Mouse (Mus musculus): ENCODE results near the gene Ywhag. TPM values are rescaled to one million over a fixed set of nuclear protein-coding genes. Genes with fewer than 3 reads are reported as not detected.

Gene Ywhag
- total and polyA plus RNA-seq, 2 experiments = 23.0 to 42.4 TPM

GRCm38 (mm10) chr5:135911633-135912220 is 22.7 kb downstream of the Ywhag start:
- 85% methylated on average over 11 of the region's 11 CpGs for WGBS
- H3K4me3 ChIP-seq (ENCODE audit: insufficient read depth, low read depth, low read length) = no peak overlapping the region
- H3K9ac ChIP-seq (ENCODE audit: low read depth, low read length) = no peak overlapping the region
- peaks cover 50% of the 10 kb centered on the region for H3K4me1 ChIP-seq (ENCODE audit: control insufficient read depth, insufficient read depth, low read length)
- no peaks in the 10 kb centered on the region for H3K27me3 ChIP-seq (ENCODE audit: control insufficient read depth, insufficient read depth, low read length)
- H3K36me3 ChIP-seq (ENCODE audit: control insufficient read depth, insufficient read depth, low read length) = peaks cover 5% of the 10 kb centered on the region; the same call in 1 of the 2 replicates
- TF ChIP-seq CTCF (IDR thresholded peaks at IDR 0.05; ENCODE audit: low read depth, low read length) = no peak
- TF ChIP-seq POLR2A (IDR thresholded peaks at IDR 0.05; ENCODE audit: extremely low read depth, insufficient read depth, low read length) = no peak
- no peak overlapping the region for H3K27ac ChIP-seq (replicated peaks; ENCODE audit: insufficient read depth, low read depth, low read length)
- H3K79me2 ChIP-seq (ENCODE audit: control insufficient read depth, insufficient read depth, low read length) = peaks cover 13% of the 10 kb centered on the region; the same call in 1 of the 2 replicates
- DNase-seq (ENCODE audit: extremely low read depth, low read depth, low spot score) = no peak

GRCm38 (mm10) chr5:135910813-135911212 is 23.6 kb downstream of the Ywhag start:
- Histone ChIP-seq H3K4me1 (ENCODE audit: control insufficient read depth, insufficient read depth, low read length) (peaks cover 50% of the 10 kb centered on the region), H3K27me3 (ENCODE audit: control insufficient read depth, insufficient read depth, low read length) (no peaks in the 10 kb centered on the region), H3K36me3 (ENCODE audit: control insufficient read depth, insufficient read depth, low read length) (peaks cover 5% of the 10 kb centered on the region; the same call in 1 of the 2 replicates), H3K79me2 (ENCODE audit: control insufficient read depth, insufficient read depth, low read length) (peaks cover 12% of the 10 kb centered on the region; the same call in 1 of the 2 replicates), H3K9ac (ENCODE audit: low read depth, low read length) (no peak overlapping the region), H3K27ac (replicated peaks; ENCODE audit: insufficient read depth, low read depth, low read length) (no peak overlapping the region), H3K4me3 (ENCODE audit: insufficient read depth, low read depth, low read length) (no peak overlapping the region)
- TF ChIP-seq CTCF (IDR thresholded peaks at IDR 0.05; ENCODE audit: low read depth, low read length) (no peak), POLR2A (IDR thresholded peaks at IDR 0.05; ENCODE audit: extremely low read depth, insufficient read depth, low read length) (no peak)
- DNase-seq (ENCODE audit: extremely low read depth, low read depth, low spot score) = no peak
- WGBS = 90% methylated on average over 25 of the region's 25 CpGs

DNA sequence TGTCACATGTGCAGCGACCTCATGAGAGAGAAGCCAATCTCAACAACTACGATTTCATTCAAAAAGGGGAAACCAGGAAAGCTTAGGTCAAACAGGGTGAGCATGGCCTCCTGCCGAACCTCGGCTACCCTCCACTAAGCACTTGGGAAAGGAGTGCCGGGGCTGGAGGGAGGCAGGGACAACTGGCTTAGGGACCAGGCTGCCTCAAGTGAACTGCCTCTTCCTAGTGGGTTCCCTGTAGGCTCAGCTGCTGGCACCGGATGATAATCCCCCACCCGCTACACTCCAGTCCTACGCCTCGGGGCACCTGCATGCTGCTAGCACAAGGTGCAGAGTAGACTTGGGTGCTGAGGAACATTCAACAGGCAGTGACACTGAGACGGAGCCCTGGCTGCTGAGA is 24.8 kb downstream of the Ywhag start:
- Histone ChIP-seq H3K4me3 (ENCODE audit: insufficient read depth, low read depth, low read length) (no peak overlapping the region), H3K36me3 (ENCODE audit: control insufficient read depth, insufficient read depth, low read length) (peaks cover 5% of the 10 kb centered on the region; the same call in 1 of the 2 replicates), H3K79me2 (ENCODE audit: control insufficient read depth, insufficient read depth, low read length) (peaks cover 8% of the 10 kb centered on the region; the same call in 1 of the 2 replicates), H3K27me3 (ENCODE audit: control insufficient read depth, insufficient read depth, low read length) (no peaks in the 10 kb centered on the region), H3K27ac (replicated peaks; ENCODE audit: insufficient read depth, low read depth, low read length) (peak overlapping the region; percentile 81; the same call in 1 of the 2 replicates), H3K4me1 (ENCODE audit: control insufficient read depth, insufficient read depth, low read length) (peaks cover 43% of the 10 kb centered on the region), H3K9ac (ENCODE audit: low read depth, low read length) (no peak overlapping the region)
- TF ChIP-seq POLR2A (IDR thresholded peaks at IDR 0.05; ENCODE audit: extremely low read depth, insufficient read depth, low read length) = no peak
- no peak for TF ChIP-seq CTCF (IDR thresholded peaks at IDR 0.05; ENCODE audit: low read depth, low read length)
- peak; percentile 43 for DNase-seq (ENCODE audit: extremely low read depth, low read depth, low spot score)
- WGBS = 64% methylated on average over 10 of the region's 10 CpGs

- Histone ChIP-seq H3K4me3 (ENCODE audit: insufficient read depth, low read depth, low read length) (no peak overlapping the region), H3K27me3 (ENCODE audit: control insufficient read depth, insufficient read depth, low read length) (no peaks in the 10 kb centered on the region), H3K79me2 (ENCODE audit: control insufficient read depth, insufficient read depth, low read length) (peaks cover 8% of the 10 kb centered on the region; the same call in 1 of the 2 replicates), H3K36me3 (ENCODE audit: control insufficient read depth, insufficient read depth, low read length) (peaks cover 5% of the 10 kb centered on the region; the same call in 1 of the 2 replicates), H3K9ac (ENCODE audit: low read depth, low read length) (peak overlapping the region; percentile 39), H3K4me1 (ENCODE audit: control insufficient read depth, insufficient read depth, low read length) (peaks cover 40% of the 10 kb centered on the region), H3K27ac (replicated peaks; ENCODE audit: insufficient read depth, low read depth, low read length) (peak overlapping the region; percentile 81)
- peak; percentile 61 for DNase-seq (ENCODE audit: extremely low read depth, low read depth, low spot score)
- whole genome bisulfite sequencing = 50% methylated on average over 16 of the region's 16 CpGs
- TF ChIP-seq POLR2A (IDR thresholded peaks at IDR 0.05; ENCODE audit: extremely low read depth, insufficient read depth, low read length) = no peak
- TF ChIP-seq CTCF (IDR thresholded peaks at IDR 0.05; ENCODE audit: low read depth, low read length) = no peak
Observed at GRCm38 (mm10) chr5:135908989-135909388, 25.4 kb downstream of the Ywhag start.

- no peak overlapping the region for H3K4me3 ChIP-seq (ENCODE audit: insufficient read depth, low read depth, low read length)
- 81% methylated on average over 12 of the region's 12 CpGs for WGBS
- peaks cover 38% of the 10 kb centered on the region for H3K4me1 ChIP-seq (ENCODE audit: control insufficient read depth, insufficient read depth, low read length)
Observed at GRCm38 (mm10) chr5:135908185-135908584, 26.2 kb downstream of the Ywhag start.

GRCm38 (mm10) chr5:135907256-135907655 is 27.2 kb downstream of the Ywhag start:
- peaks cover 36% of the 10 kb centered on the region for H3K4me1 ChIP-seq (ENCODE audit: control insufficient read depth, insufficient read depth, low read length)
- H3K4me3 ChIP-seq (ENCODE audit: insufficient read depth, low read depth, low read length) = no peak overlapping the region
- WGBS = 22% methylated on average over 13 of the region's 13 CpGs
- H3K27ac ChIP-seq (replicated peaks; ENCODE audit: insufficient read depth, low read depth, low read length) = peak overlapping the region; percentile 95
- H3K9ac ChIP-seq (ENCODE audit: low read depth, low read length) = peak overlapping the region; percentile 42; the same call in 1 of the 2 replicates
- H3K36me3 ChIP-seq (ENCODE audit: control insufficient read depth, insufficient read depth, low read length) = peaks cover 5% of the 10 kb centered on the region; the same call in 1 of the 2 replicates
- peaks cover 8% of the 10 kb centered on the region; the same call in 1 of the 2 replicates for H3K79me2 ChIP-seq (ENCODE audit: control insufficient read depth, insufficient read depth, low read length)
- DNase-seq (ENCODE audit: extremely low read depth, low read depth, low spot score) = peak; percentile 96
- TF ChIP-seq CTCF (IDR thresholded peaks at IDR 0.05; ENCODE audit: low read depth, low read length) = no peak
- TF ChIP-seq POLR2A (IDR thresholded peaks at IDR 0.05; ENCODE audit: extremely low read depth, insufficient read depth, low read length) = 0 out of 2 replicates have a peak, but pooled peaks have one; percentile 32
- no peaks in the 10 kb centered on the region for H3K27me3 ChIP-seq (ENCODE audit: control insufficient read depth, insufficient read depth, low read length)

More at GRCm38 (mm10) chr5:135908185-135908584, 26.2 kb downstream of the Ywhag start:
- peaks cover 5% of the 10 kb centered on the region; the same call in 1 of the 2 replicates for H3K36me3 ChIP-seq (ENCODE audit: control insufficient read depth, insufficient read depth, low read length)
- no peak for DNase-seq (ENCODE audit: extremely low read depth, low read depth, low spot score)
- H3K79me2 ChIP-seq (ENCODE audit: control insufficient read depth, insufficient read depth, low read length) = peaks cover 8% of the 10 kb centered on the region; the same call in 1 of the 2 replicates
- no peaks in the 10 kb centered on the region for H3K27me3 ChIP-seq (ENCODE audit: control insufficient read depth, insufficient read depth, low read length)
- TF ChIP-seq CTCF (IDR thresholded peaks at IDR 0.05; ENCODE audit: low read depth, low read length) (no peak), POLR2A (IDR thresholded peaks at IDR 0.05; ENCODE audit: extremely low read depth, insufficient read depth, low read length) (no peak)
- H3K27ac ChIP-seq (replicated peaks; ENCODE audit: insufficient read depth, low read depth, low read length) = peak overlapping the region; percentile 95
- no peak overlapping the region for H3K9ac ChIP-seq (ENCODE audit: low read depth, low read length)

All from liver, adult 2 months (tissue).